Mouse (Mus musculus) myocyte (in vitro differentiated cells): ENCODE data around the gene Mgmt. TPM values are rescaled to one million over a fixed set of nuclear protein-coding genes. Genes with fewer than 3 reads are reported as not detected.

ENCODE experiments used
- H3K27me3 ChIP-seq: one replicate; pipeline ENCODE4 v1.6.1; 2011; ENCODE audit not compliant: control insufficient read depth, insufficient read depth, insufficient read length
- H3K36me3 ChIP-seq: one replicate; pipeline ENCODE4 v1.6.1; 2011; ENCODE audit not compliant: control insufficient read depth, insufficient read depth
- H3K4me2 ChIP-seq: one replicate; pipeline ENCODE4 v1.6.1; 2011; ENCODE audit warnings: low read depth, control low read depth
- H3K4me3 ChIP-seq: one replicate; pipeline ENCODE4 v1.5.1; 2011; ENCODE audit warnings: mild to moderate bottlenecking, control low read depth, moderate library complexity
- H3K79me2 ChIP-seq: one replicate; pipeline ENCODE4 v1.6.1; 2011; ENCODE audit not compliant: control insufficient read depth, insufficient read depth
- H3ac ChIP-seq: one replicate; pipeline ENCODE4 v1.6.1; 2011; ENCODE audit not compliant: control insufficient read depth, insufficient read length
- CEBPB ChIP-seq: IDR thresholded peaks from 2 replicates; pipeline ENCODE4 v1.6.1; 2011; ENCODE audit warnings: mild to moderate bottlenecking, moderate library complexity; ENCODE audit not compliant: poor library complexity, insufficient read depth, severe bottlenecking
- E2F4 ChIP-seq: IDR thresholded peaks from one replicate; pipeline ENCODE4 v1.6.1; 2011; ENCODE audit warnings: mild to moderate bottlenecking, control low read depth, moderate library complexity; ENCODE audit not compliant: insufficient read depth
- MAX ChIP-seq: IDR thresholded peaks from one replicate; pipeline ENCODE4 v1.6.1; 2011; ENCODE audit warnings: low read depth, mild to moderate bottlenecking, control low read depth
- MYOD1 ChIP-seq, 3 experiments: IDR thresholded peaks; one replicate each; pipeline ENCODE4 v1.6.1; 2011; ENCODE audit warnings: control low read depth in 2 of 3, low read depth in 2 of 3, mild to moderate bottlenecking in 2 of 3, moderate library complexity in 1 of 3; ENCODE audit not compliant: insufficient read length in 2 of 3, control insufficient read depth in 1 of 3
- MYOG ChIP-seq, 3 experiments: IDR thresholded peaks; one replicate each; pipeline ENCODE4 v1.6.1; 2011; ENCODE audit warnings: control low read depth in 2 of 3, low read depth in 2 of 3, mild to moderate bottlenecking in 2 of 3; ENCODE audit not compliant: insufficient read length in 2 of 3, control insufficient read depth in 1 of 3, insufficient read depth in 1 of 3
- POLR2A ChIP-seq: IDR thresholded peaks from one replicate; pipeline ENCODE4 v1.6.1; 2011; ENCODE audit warnings: low read depth, mild to moderate bottlenecking, control low read depth, moderate library complexity; ENCODE audit not compliant: insufficient read length
- POLR2AphosphoS2 ChIP-seq: IDR thresholded peaks from one replicate; pipeline ENCODE4 v1.6.1; 2011; ENCODE audit warnings: low read depth, control low read depth; ENCODE audit not compliant: insufficient read length
- REST ChIP-seq: IDR thresholded peaks from one replicate; pipeline ENCODE4 v1.6.1; 2011; ENCODE audit warnings: mild to moderate bottlenecking, control low read depth, moderate library complexity; ENCODE audit not compliant: insufficient read depth, insufficient read length
- SRF ChIP-seq: IDR thresholded peaks from one replicate; pipeline ENCODE4 v1.6.1; 2011; ENCODE audit warnings: low read depth; ENCODE audit not compliant: control insufficient read depth, insufficient read length
- TCF12 ChIP-seq: IDR thresholded peaks from one replicate; pipeline ENCODE4 v1.6.1; 2011; ENCODE audit warnings: mild to moderate bottlenecking, control low read depth; ENCODE audit not compliant: poor library complexity, insufficient read depth, severe bottlenecking
- TCF3 ChIP-seq: IDR thresholded peaks from one replicate; pipeline ENCODE4 v1.6.1; 2011; ENCODE audit warnings: low read depth, control low read depth; ENCODE audit not compliant: insufficient read length
- USF1 ChIP-seq: IDR thresholded peaks from one replicate; pipeline ENCODE4 v1.6.1; 2011; ENCODE audit warnings: low read depth, mild to moderate bottlenecking, control low read depth, moderate library complexity
- polyA plus RNA-seq: library from polyadenylated mRNA; unstranded; fragments of >200 nt; fragmentation: generic; extraction: Trizol; gene quantifications from one replicate; pipeline ENCODE4 v1.2.1, GENCODE M21; 2012; ENCODE audit warnings: missing spikeins

Mgmt gene
- polyA plus RNA-seq, 1 experiment: 1.3 TPM

DNA sequence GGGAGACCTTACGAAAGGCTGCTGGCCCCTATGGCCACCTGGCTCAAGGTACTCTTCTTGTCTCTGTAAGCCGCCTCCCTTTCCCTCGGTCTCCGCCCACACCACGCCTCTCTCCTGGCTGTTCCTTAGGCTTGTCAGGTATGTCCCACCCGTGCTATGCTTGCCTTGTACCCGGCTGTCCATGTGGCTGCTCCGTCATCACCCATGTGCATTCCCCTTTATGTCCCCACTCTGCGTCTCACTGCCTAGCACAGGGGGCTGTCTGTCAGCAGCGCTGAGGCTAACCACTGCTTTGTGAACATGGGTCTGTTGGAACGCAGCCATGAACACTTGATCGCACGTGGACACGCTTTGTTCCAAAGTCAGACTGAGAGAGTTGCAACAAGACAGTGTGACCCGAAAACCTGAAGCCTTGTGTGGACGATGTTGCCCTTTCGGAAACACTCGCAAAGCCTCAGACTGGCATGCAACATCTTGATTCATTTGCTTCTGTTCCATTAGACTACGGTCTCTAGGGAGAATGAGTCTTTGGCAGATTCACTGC, 115.4 kb downstream of the Mgmt start:
- no peak overlapping the region for H3ac ChIP-seq
- H3K4me2 ChIP-seq: no peak overlapping the region
- H3K36me3 ChIP-seq: no peaks in the 10 kb centered on the region
- TF ChIP-seq REST (no peak), MYOD1 (IDR thresholded peaks at IDR 0.05; ENCODE audit: control insufficient read depth in 1 of 3, insufficient read length in 2 of 3, low read depth in 2 of 3) (no peak), POLR2A (no peak), SRF (no peak), POLR2AphosphoS2 (no peak), E2F4 (no peak), TCF3 (no peak), USF1 (no peak), MAX (no peak), CEBPB (no peak), TCF12 (no peak), MYOG (IDR thresholded peaks at IDR 0.05; ENCODE audit: control insufficient read depth in 1 of 3, insufficient read depth in 1 of 3, insufficient read length in 2 of 3, low read depth in 2 of 3) (no peak)
- no peak overlapping the region for H3K4me3 ChIP-seq
- no peaks in the 10 kb centered on the region for H3K27me3 ChIP-seq
- no peaks in the 10 kb centered on the region for H3K79me2 ChIP-seq

DNA sequence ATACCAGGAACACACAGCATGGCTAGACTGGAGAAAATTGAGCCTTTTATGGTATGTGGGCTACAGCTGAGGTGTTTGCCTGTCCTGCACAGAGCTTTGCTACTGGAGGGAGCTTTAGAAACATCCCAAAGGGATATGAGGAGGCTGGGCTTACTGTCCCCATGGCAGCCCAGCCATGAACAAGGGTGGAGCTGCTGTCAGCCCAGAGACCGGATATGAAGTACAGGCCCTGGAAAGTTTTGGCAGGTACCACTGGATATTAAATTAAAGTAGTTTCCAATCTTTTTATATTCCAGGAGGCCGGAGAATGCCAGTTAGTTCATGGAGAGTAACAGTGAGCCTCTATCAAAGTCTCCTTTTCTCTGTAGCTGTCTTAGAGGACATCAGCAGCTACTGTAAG, 116.0 kb downstream of the Mgmt start:
- Histone ChIP-seq H3K4me2 (no peak overlapping the region), H3K36me3 (no peaks in the 10 kb centered on the region), H3ac (no peak overlapping the region), H3K79me2 (no peaks in the 10 kb centered on the region), H3K4me3 (no peak overlapping the region), H3K27me3 (no peaks in the 10 kb centered on the region)
- TF ChIP-seq POLR2AphosphoS2 (no peak), REST (no peak), CEBPB (no peak)

DNA sequence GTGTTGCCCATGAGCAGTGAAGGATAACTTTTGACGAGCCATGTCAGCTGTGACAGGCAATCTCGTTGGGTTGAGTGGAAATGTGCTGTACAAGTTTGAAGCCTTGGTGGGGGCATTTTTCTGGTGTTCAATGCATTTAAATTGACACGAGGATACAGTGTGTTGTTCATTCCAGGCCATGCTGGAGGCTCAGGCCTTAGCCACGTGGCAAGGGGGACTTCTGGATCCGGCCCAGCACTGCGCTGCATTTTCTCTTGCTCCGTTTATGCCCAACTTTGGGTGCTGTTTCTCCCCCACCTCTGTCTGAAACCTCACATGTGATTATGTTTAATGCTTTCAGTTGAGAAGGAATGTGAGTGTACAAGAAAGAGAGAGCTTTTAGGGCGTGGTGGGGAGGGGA, 118.3 kb downstream of the Mgmt start:
- Histone ChIP-seq H3K4me3 (no peak overlapping the region), H3K79me2 (no peaks in the 10 kb centered on the region), H3K4me2 (no peak overlapping the region), H3K36me3 (no peaks in the 10 kb centered on the region), H3K27me3 (no peaks in the 10 kb centered on the region), H3ac (no peak overlapping the region)
- TF ChIP-seq SRF (no peak), MYOG (IDR thresholded peaks at IDR 0.05; ENCODE audit: control insufficient read depth in 1 of 3, insufficient read depth in 1 of 3, insufficient read length in 2 of 3, low read depth in 2 of 3) (no peak), USF1 (no peak), CEBPB (no peak), MYOD1 (IDR thresholded peaks at IDR 0.05; ENCODE audit: control insufficient read depth in 1 of 3, insufficient read length in 2 of 3, low read depth in 2 of 3) (no peak), TCF12 (no peak), E2F4 (no peak), REST (no peak), POLR2AphosphoS2 (no peak), POLR2A (no peak)

DNA sequence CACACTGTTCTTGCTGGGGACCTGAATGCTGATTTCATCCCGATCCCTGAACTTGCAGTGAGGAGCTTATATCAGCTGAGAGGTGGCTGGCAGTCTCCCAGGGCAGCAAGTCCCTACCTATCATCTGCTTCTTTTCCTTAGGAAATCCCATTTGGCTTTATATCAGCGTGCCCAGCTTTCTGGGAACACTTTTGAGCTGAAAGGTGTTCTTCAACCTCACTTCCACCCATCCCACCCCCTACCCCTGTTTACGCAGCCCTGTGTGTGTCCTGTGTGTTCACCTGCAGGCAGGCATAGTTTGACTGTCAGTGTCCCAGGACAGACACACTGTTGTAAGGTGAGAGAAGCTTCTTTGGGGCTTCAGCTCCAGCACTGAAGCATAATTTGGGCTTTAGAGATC, 119.0 kb downstream of the Mgmt start:
- H3K36me3 ChIP-seq: no peaks in the 10 kb centered on the region
- no peak overlapping the region for H3K4me3 ChIP-seq
- H3ac ChIP-seq: no peak overlapping the region
- H3K4me2 ChIP-seq: no peak overlapping the region
- H3K27me3 ChIP-seq: no peaks in the 10 kb centered on the region
- no peak for TF ChIP-seq SRF
- no peak for TF ChIP-seq POLR2AphosphoS2
- TF ChIP-seq REST: no peak
- no peak for TF ChIP-seq CEBPB
- no peak for TF ChIP-seq POLR2A
- no peak for TF ChIP-seq TCF3
- TF ChIP-seq MYOD1 (IDR thresholded peaks at IDR 0.05; ENCODE audit: control insufficient read depth in 1 of 3, insufficient read length in 2 of 3, low read depth in 2 of 3): no peak
- TF ChIP-seq TCF12: no peak
- no peak for TF ChIP-seq MYOG (IDR thresholded peaks at IDR 0.05; ENCODE audit: control insufficient read depth in 1 of 3, insufficient read depth in 1 of 3, insufficient read length in 2 of 3, low read depth in 2 of 3)
- TF ChIP-seq E2F4: no peak
- no peak for TF ChIP-seq USF1
- no peak for TF ChIP-seq MAX
- no peaks in the 10 kb centered on the region for H3K79me2 ChIP-seq

DNA sequence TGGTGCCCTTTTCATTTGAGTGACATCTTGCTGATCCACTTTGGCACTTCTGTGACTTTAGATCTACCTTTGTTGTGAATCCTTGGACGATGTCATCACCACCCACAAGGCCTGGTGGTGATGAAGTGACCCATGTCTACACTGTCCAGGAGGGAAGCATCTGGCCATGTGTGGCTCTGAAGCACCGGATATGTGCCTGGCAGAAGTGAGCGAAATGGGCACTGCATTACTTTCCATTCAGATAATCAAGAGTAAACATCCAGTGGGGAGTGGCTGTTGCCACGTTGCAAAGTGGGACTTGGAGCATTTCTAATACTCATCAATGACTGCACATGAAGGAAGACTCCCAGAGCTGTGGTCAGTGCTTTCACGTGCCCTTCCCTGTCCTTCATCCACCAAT, 124.2 kb downstream of the Mgmt start:
- Histone ChIP-seq H3K4me2 (no peak overlapping the region), H3K4me3 (no peak overlapping the region), H3K79me2 (no peaks in the 10 kb centered on the region), H3K27me3 (no peaks in the 10 kb centered on the region), H3K36me3 (no peaks in the 10 kb centered on the region), H3ac (no peak overlapping the region)
- no peak for TF ChIP-seq CEBPB
- TF ChIP-seq MYOG (IDR thresholded peaks at IDR 0.05; ENCODE audit: control insufficient read depth in 1 of 3, insufficient read depth in 1 of 3, insufficient read length in 2 of 3, low read depth in 2 of 3): no peak
- no peak for TF ChIP-seq TCF3
- no peak for TF ChIP-seq MYOD1 (IDR thresholded peaks at IDR 0.05; ENCODE audit: control insufficient read depth in 1 of 3, insufficient read length in 2 of 3, low read depth in 2 of 3)
- no peak for TF ChIP-seq TCF12
- TF ChIP-seq POLR2AphosphoS2: no peak
